Mouse (Mus musculus): ENCODE data around the gene Dctn3.
"Not testable (repeated sequence)": the region's sequence is repeated elsewhere in the genome, so short reads cannot be mapped to it uniquely, and the experiment has no call there.

- not testable (repeated sequence) for TF ChIP-seq CTCF (conservative IDR thresholded peaks at IDR 0.05; ENCODE audit: insufficient read depth, insufficient read length, low read depth, low read length); POLR2A (IDR thresholded peaks at IDR 0.05; ENCODE audit: low read depth, low read length)
Measured at GRCm38 (mm10) chr4:41693511-41693910, 29.5 kb downstream of the Dctn3 start.
